Comparison of ENCODE assay signal across 15 mouse cellular contexts in the genomic region with DNA sequence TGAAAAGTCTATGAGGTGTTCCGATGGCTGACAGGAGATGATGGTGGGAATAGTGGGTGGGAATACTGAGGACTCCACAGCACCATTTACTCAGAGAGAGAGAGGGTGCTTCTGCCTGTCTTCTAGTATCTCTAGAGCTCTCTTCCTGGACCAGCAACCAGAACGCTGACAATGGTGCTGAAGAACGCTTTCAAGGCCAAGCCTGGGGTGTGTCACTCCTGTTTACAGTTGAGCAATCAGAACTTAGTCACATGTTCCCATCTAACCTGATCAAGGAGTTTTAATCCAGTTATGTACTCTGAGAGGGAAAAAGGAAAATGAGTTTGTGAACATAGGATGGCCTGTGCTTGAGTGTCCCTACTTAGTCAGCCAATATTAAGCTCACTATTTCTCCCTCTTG. TPM values are rescaled to one million over a fixed set of nuclear protein-coding genes. Genes with fewer than 3 reads are reported as not detected.
"Had no signal": no experiment of that assay in that cellular context is flagged by ENCODE, and none has a peak within 500 bp of the region (broad histone marks: within the 10 kb centered on the region; RNA-seq: fewer than 3 reads in every experiment).

No protein-coding gene starts in this region.

- H3K4me3 ChIP-seq: limb, embryonic 13.5 days; liver, embryonic 12.5 days; lung, embryonic 15.5 days; midbrain, embryonic 12.5 days; neural tube, embryonic 13.5 days; stomach, embryonic 15.5 days had no signal

- H3K27ac ChIP-seq: limb, embryonic 13.5 days; liver, embryonic 12.5 days; lung, embryonic 15.5 days; midbrain, embryonic 12.5 days; neural tube, embryonic 13.5 days; stomach, embryonic 15.5 days had no signal

- ATAC-seq: liver, embryonic 12.5 days had no signal

- H3K36me3 ChIP-seq: limb, embryonic 13.5 days; lung, embryonic 15.5 days; midbrain, embryonic 12.5 days; neural tube, embryonic 13.5 days; stomach, embryonic 15.5 days had no signal

- DNase-seq: kidney, adult 2 months; kidney, postnatal 25 days; layer of hippocampus, adult 9-11 months; layer of hippocampus, postnatal 36 days; left cerebral cortex, postnatal 4 days; retina, postnatal 1 day; right cerebral cortex, postnatal 4 days; thymus, postnatal 36 days had no signal

- H3K9me3 ChIP-seq: limb, embryonic 13.5 days; liver, embryonic 12.5 days; lung, embryonic 15.5 days; midbrain, embryonic 12.5 days; stomach, embryonic 15.5 days had no signal

- H3K27me3 ChIP-seq: limb, embryonic 13.5 days; lung, embryonic 15.5 days; midbrain, embryonic 12.5 days; neural tube, embryonic 13.5 days; stomach, embryonic 15.5 days had no signal

- H3K4me2 ChIP-seq: limb, embryonic 13.5 days; liver, embryonic 12.5 days; lung, embryonic 15.5 days; midbrain, embryonic 12.5 days; neural tube, embryonic 13.5 days; stomach, embryonic 15.5 days had no signal

- H3K9ac ChIP-seq: limb, embryonic 13.5 days; liver, embryonic 12.5 days; lung, embryonic 15.5 days; midbrain, embryonic 12.5 days; neural tube, embryonic 13.5 days; stomach, embryonic 15.5 days had no signal

RNA-seq across cellular contexts. Expression of a gene that starts 3.0 kb away (rescaled TPM):
- total RNA-seq: megakaryocyte-erythroid progenitor cell, adult 5-6 weeks had no signal
